Mouse (Mus musculus): ENCODE data around the gene Ammecr1.

- TF ChIP-seq CTCF (conservative IDR thresholded peaks at IDR 0.05 in 1 of 2, IDR thresholded peaks at IDR 0.05 in 1 of 2; ENCODE audit: low read depth in 2 of 2, low read length in 2 of 2), result no peak
- TF ChIP-seq GABPA (IDR thresholded peaks at IDR 0.05; ENCODE audit: insufficient replicate concordance, low read depth, low read length), result no peak
- no peak for TF ChIP-seq MAZ (IDR thresholded peaks at IDR 0.05; ENCODE audit: low read depth, low read length)
- no peak for TF ChIP-seq MAFK (IDR thresholded peaks at IDR 0.05; ENCODE audit: insufficient replicate concordance, low read length)
- TF ChIP-seq MAX (IDR thresholded peaks at IDR 0.05; ENCODE audit: low read length), result no peak
- TF ChIP-seq USF1 (IDR thresholded peaks at IDR 0.05; ENCODE audit: low read depth, low read length), result no peak
- TF ChIP-seq EP300 (IDR thresholded peaks at IDR 0.05; ENCODE audit: low read length), result no peak
Measured at GRCm38 (mm10) chrX:142869844-142870243, 96.7 kb downstream of the Ammecr1 start.

Data from CH12.LX (cell line).